Mouse (Mus musculus): ENCODE measurements at regions not wholly inside any gene's neighbourhood (a gene's known extent, or its start where the extent isn't known, plus 50 kb on each side); places are given as distances from the start of the nearest gene placed in this dataset.

GRCm38 (mm10) chr1:186294635-186295034 lies 177.5 kb upstream of the Lyplal1 start:
- TF ChIP-seq CTCF (IDR thresholded peaks at IDR 0.05; ENCODE audit: extremely low read depth, insufficient read depth, low read length), result no peak
- no peak for TF ChIP-seq POLR2A (IDR thresholded peaks at IDR 0.05; ENCODE audit: extremely low read depth, insufficient read depth, low read length)

Measured in cortical plate, adult 2 months (tissue).